Mouse (Mus musculus) macrophage (primary cell): ENCODE results near the gene Gsk3b. TPM values are rescaled to one million over a fixed set of nuclear protein-coding genes. Genes with fewer than 3 reads are reported as not detected.
"Not testable (repeated sequence)": the region's sequence is repeated elsewhere in the genome, so short reads cannot be mapped to it uniquely, and the experiment has no call there.

ENCODE experiments used
- H3K27ac ChIP-seq: fragments of 350-480 bp; formaldehyde crosslinking; 2 replicates; pipeline ENCODE4 v1.9.0; 2021
- H3K36me3 ChIP-seq: fragments of 350-480 bp; formaldehyde crosslinking; 2 replicates; pipeline ENCODE4 v1.9.0; 2021; ENCODE audit errors: inconsistent target
- H3K4me3 ChIP-seq: fragments of 350-480 bp; formaldehyde crosslinking; 2 replicates; pipeline ENCODE4 v1.9.0; 2021; ENCODE audit errors: inconsistent target
- H3K79me2 ChIP-seq: fragments of 350-480 bp; formaldehyde crosslinking; 2 replicates; pipeline ENCODE4 v1.9.0; 2021; ENCODE audit errors: inconsistent target
- WGBS: methylation state at CpG from one replicate; pipeline ENCODE4 v1.1.7; 2026; ENCODE audit warnings: inconsistent platforms; ENCODE audit not compliant: missing documents; 5-methylcytosine and 5-hydroxymethylcytosine counted together
- polyA plus RNA-seq: library from polyadenylated mRNA; stranded (reverse); fragments of 250-400 nt; gene quantifications from 3 replicates; pipeline ENCODE4 v1.2.4, GENCODE M21; 2018; ENCODE audit warnings: inconsistent platforms

Gsk3b gene
- polyA plus RNA-seq, 1 experiment from 2014 or later: 38.2 TPM

DNA sequence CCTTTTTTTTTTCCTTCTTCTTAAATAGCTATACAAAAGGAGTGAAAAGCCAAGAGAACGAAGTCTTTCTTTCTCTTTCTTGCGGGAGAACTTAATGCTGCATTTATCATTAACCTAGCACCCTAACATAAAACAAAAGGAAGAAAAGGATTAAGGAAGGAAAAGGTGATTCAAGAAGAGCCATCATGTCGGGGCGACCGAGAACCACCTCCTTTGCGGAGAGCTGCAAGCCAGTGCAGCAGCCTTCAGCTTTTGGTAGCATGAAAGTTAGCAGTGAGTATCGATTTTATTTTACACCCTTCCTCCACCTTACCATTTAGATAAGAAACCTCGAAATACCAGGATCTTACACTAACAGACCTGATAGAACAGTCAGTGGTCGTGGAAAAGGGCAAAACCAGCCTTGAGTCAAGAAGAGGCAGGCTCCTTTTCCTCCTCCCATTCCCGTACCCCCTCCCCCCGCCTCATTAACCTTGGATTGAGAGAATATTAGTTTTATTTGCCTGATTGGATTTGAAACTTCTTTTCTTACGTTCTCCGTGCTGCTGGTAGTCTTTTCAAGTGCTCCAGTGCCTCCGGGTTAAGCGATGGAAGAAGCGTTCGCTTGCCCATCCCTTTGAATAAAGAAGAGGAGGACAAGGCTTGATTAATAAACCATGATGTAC is 1.7 kb downstream of the Gsk3b start:
- H3K27ac ChIP-seq: peak overlapping the region; percentile 68
- no peaks in the 10 kb centered on the region for H3K36me3 ChIP-seq
- H3K79me2 ChIP-seq: peaks cover 56% of the 10 kb centered on the region
- 1% methylated on average over 16 of the region's 17 CpGs for WGBS
- H3K4me3 ChIP-seq: peak overlapping the region; percentile 94

DNA sequence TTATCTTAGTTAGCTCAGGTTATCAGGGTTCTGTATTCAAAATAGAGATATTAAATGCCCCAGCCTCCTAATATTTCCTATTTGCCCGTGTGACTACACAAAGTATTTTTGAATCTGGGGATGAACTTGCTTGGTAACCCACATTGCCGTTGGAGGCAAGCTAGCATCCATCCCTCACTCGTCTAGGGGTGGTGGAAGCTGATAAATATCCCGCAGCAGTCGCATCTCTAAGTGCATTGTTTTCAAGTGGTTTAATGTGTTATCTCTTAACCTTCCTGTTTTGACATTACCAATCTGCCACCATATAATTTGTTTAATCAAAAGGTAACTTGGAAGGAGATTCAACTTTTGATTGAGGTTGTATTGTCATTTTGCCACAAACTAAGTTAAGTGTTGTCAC is 2.2 kb downstream of the Gsk3b start:
- WGBS: 4% methylated on average over 5 of the region's 5 CpGs
- Histone ChIP-seq H3K4me3 (peak overlapping the region; percentile 94), H3K36me3 (no peaks in the 10 kb centered on the region), H3K79me2 (peaks cover 62% of the 10 kb centered on the region), H3K27ac (peak overlapping the region; percentile 68)

DNA sequence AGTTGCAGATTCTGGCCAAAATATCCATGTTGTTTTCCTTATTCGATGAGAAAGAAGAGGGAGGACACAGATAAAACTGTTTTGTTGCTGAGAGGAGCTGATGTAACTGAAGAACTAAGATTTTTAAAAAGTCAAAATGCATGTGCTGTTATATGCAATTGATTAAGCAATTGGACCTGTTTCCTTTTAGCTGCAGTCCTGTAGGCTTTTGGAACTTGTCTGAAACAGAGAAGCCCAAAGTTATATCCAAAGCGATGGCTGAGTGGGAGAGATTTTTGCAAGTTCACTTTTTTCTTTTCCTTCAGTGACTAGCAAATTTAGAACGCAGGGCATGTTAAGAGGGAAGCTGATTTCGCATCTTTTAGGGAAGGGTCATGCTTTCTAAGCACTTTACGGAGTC is 2.9 kb downstream of the Gsk3b start:
- H3K4me3 ChIP-seq: peak overlapping the region; percentile 94
- peaks cover 68% of the 10 kb centered on the region for H3K79me2 ChIP-seq
- H3K27ac ChIP-seq: peak overlapping the region; percentile 68
- 6% methylated on average over 5 of the region's 5 CpGs for WGBS
- H3K36me3 ChIP-seq: no peaks in the 10 kb centered on the region

GRCm38 (mm10) chr16:38092598-38092997 is 3.8 kb downstream of the Gsk3b start:
- Histone ChIP-seq H3K79me2 (peaks cover 77% of the 10 kb centered on the region), H3K27ac (peak overlapping the region; percentile 68), H3K4me3 (peak overlapping the region; percentile 94), H3K36me3 (0 out of 2 replicates have a peak, but pooled peaks cover 3% of the 10 kb centered on the region)
- WGBS: 21% methylated on average over 4 of the region's 4 CpGs

- Histone ChIP-seq H3K36me3 (peaks cover 13% of the 10 kb centered on the region), H3K4me3 (no peak overlapping the region), H3K27ac (no peak overlapping the region), H3K79me2 (peaks cover 100% of the 10 kb centered on the region)
- WGBS: 80% methylated on average over 5 of the region's 5 CpGs
These were observed 6.5 kb downstream of the Gsk3b start for GRCm38 (mm10) chr16:38095181-38095851.

DNA sequence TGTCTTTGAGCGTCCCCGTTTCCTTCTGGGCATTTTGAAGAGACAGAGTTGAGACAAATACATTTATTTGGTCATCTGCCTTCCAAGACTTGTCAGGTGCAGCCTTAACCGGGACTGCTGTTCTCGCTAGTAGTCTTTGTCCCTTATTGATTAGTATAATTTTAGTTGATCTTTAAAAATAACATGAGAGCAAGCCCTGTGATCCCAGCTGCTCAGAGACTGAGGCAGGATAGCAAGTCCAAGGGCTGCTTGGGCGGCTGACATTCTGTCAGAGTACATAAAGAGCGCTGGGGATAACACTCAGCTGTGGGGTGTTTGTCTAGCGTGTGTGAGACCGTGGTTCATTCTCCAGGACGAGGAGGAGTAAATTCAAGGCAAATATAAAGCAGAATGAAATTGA is 8.7 kb downstream of the Gsk3b start:
- H3K79me2 ChIP-seq: peaks cover 100% of the 10 kb centered on the region
- no peak overlapping the region for H3K4me3 ChIP-seq
- no peak overlapping the region for H3K27ac ChIP-seq
- H3K36me3 ChIP-seq: peaks cover 14% of the 10 kb centered on the region
- 96% methylated on average over 9 of the region's 9 CpGs for WGBS

GRCm38 (mm10) chr16:38099325-38099724 is 10.5 kb downstream of the Gsk3b start:
- H3K79me2 ChIP-seq: peaks cover 100% of the 10 kb centered on the region
- H3K36me3 ChIP-seq: peaks cover 14% of the 10 kb centered on the region

DNA sequence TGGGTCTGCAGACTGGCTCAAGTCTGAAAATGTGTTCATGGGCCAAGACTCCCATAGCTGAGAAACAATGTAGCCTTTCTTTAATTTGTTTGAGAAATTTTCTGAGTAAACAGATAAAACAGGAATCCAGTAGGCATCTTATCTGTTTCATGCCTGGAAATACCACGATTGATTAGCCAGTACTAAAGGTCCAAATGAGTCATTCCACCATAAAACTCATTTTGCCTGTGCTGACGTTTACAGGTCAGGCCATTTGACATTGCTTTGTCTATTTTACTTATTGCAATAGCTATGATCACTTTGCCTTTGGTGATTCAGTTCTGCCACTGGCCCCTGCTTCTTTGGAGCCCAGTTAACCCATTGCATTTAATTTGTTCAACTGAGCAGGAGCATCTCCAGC is 11.8 kb downstream of the Gsk3b start:
- Histone ChIP-seq H3K79me2 (peaks cover 100% of the 10 kb centered on the region), H3K36me3 (peaks cover 14% of the 10 kb centered on the region), H3K27ac (no peak overlapping the region), H3K4me3 (no peak overlapping the region)
- WGBS: 96% methylated on average over 2 of the region's 2 CpGs

More at GRCm38 (mm10) chr16:38099325-38099724, 10.5 kb downstream of the Gsk3b start:
- Histone ChIP-seq H3K27ac (no peak overlapping the region), H3K4me3 (no peak overlapping the region)

GRCm38 (mm10) chr16:38105453-38105852 is 16.7 kb downstream of the Gsk3b start:
- WGBS: 33% methylated on average over 2 of the region's 2 CpGs
- peak overlapping the region; percentile 21; the same call in 1 of the 2 replicates for H3K27ac ChIP-seq
- H3K79me2 ChIP-seq: peaks cover 100% of the 10 kb centered on the region
- no peak overlapping the region for H3K4me3 ChIP-seq
- no peaks in the 10 kb centered on the region for H3K36me3 ChIP-seq

DNA sequence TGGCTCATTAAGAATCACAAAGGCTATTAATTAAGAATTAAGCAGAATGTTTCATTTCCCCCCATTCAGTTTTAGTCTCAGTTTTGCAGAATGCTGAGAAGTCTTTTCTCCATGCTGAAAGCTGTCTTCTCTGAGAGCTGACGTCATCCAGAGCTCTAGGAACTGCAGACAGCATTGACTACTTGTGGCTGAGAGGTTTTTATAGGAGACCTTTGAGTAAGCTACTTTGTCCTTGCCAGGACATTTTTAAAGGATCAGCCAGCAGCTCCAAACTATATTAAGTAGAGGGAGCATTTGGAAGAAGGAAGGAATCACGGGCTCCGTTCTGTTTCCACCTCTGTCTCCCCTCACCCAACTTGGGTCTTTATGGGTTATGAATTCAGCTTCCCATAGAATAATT is 17.7 kb downstream of the Gsk3b start:
- Histone ChIP-seq H3K27ac (no peak overlapping the region), H3K79me2 (peaks cover 100% of the 10 kb centered on the region), H3K4me3 (no peak overlapping the region), H3K36me3 (no peaks in the 10 kb centered on the region)
- 80% methylated on average over 3 of the region's 3 CpGs for WGBS

GRCm38 (mm10) chr16:38110001-38110400 is 21.2 kb downstream of the Gsk3b start:
- Histone ChIP-seq H3K36me3 (no peaks in the 10 kb centered on the region), H3K79me2 (peaks cover 100% of the 10 kb centered on the region), H3K27ac (no peak overlapping the region), H3K4me3 (no peak overlapping the region)
- WGBS: 91% methylated on average over 9 of the region's 9 CpGs

GRCm38 (mm10) chr16:38110575-38110974 is 21.8 kb downstream of the Gsk3b start:
- H3K79me2 ChIP-seq: peaks cover 100% of the 10 kb centered on the region
- no peak overlapping the region for H3K4me3 ChIP-seq
- H3K27ac ChIP-seq: no peak overlapping the region
- 20% methylated on average over 5 of the region's 5 CpGs for WGBS
- no peaks in the 10 kb centered on the region for H3K36me3 ChIP-seq

DNA sequence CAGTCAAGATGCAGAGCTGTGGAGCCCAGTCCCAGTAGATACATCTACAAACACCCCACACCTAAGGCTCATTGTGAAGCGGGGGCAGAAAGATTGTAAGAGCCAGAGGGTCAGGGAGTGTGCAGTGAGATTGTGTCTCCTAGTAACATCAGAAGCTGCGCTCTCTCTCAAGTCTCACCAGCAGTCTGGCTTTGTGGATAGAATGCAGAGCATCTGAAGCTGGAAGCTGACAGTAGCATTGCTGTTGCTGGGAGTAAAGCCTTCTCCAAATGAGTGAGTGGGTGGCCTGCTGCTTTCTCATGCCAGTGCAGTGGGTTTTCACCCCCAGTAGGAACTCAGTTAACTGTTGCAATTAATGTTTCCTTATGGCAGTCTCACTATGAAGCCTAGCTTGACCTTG is 25.3 kb downstream of the Gsk3b start:
- H3K27ac ChIP-seq: no peak overlapping the region
- no peaks in the 10 kb centered on the region for H3K36me3 ChIP-seq
- WGBS: 100% methylated on average over 2 of the region's 2 CpGs
- peaks cover 100% of the 10 kb centered on the region for H3K79me2 ChIP-seq
- no peak overlapping the region for H3K4me3 ChIP-seq

- 92% methylated on average over 9 of the region's 9 CpGs for WGBS
- H3K27ac ChIP-seq, H3K4me3 ChIP-seq, H3K36me3 ChIP-seq: not testable (repeated sequence)
- peaks cover 100% of the 10 kb centered on the region for H3K79me2 ChIP-seq
These were observed 29.1 kb downstream of the Gsk3b start for GRCm38 (mm10) chr16:38117909-38118308.

GRCm38 (mm10) chr16:38118723-38119122 is 29.9 kb downstream of the Gsk3b start:
- WGBS: 70% methylated on average over 1 of the region's 1 CpGs
- Histone ChIP-seq H3K27ac (no peak overlapping the region), H3K79me2 (peaks cover 100% of the 10 kb centered on the region), H3K36me3 (no peaks in the 10 kb centered on the region), H3K4me3 (no peak overlapping the region)
